Mouse (Mus musculus) kidney, adult 2 months (tissue): ENCODE results near the gene Lmf1.

Experiments used
- CTCF ChIP-seq: fragments of 200-500 bp; conservative IDR thresholded peaks from 2 replicates; pipeline ENCODE4 v1.5.1; 2011; ENCODE audit warnings: low read depth, mild to moderate bottlenecking, control low read depth, low read length, moderate library complexity, mixed read lengths; ENCODE audit not compliant: insufficient read depth, insufficient read length
- POLR2A ChIP-seq: fragments of 200-500 bp; IDR thresholded peaks from one replicate; pipeline ENCODE4 v1.6.1; 2011; ENCODE audit warnings: low read depth, low read length, control low read depth

DNA sequence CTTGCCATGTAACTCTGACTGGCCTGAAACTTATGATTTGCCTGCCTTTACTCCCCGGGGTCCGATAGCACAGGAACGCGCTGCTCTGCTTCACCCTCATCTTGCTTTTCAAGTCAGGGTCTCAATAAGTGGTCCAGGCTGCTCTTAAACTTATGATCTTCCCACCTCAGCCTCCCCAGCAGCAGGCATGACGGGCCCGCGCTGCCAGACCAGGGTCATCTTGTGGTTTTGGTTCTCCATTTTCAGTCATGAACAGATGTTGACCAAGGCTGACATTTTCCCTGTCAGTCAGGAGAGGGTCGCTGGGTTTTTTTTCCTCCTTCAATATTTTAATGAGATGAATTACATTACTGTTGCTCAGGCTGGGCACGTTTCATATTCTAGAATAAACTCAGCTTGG, 66.8 kb downstream of the Lmf1 start:
- TF ChIP-seq CTCF (no peak), POLR2A (no peak)
